Mouse (Mus musculus): Measurements from ENCODE around the gene 1700016K19Rik.

1700016K19Rik gene

DNA sequence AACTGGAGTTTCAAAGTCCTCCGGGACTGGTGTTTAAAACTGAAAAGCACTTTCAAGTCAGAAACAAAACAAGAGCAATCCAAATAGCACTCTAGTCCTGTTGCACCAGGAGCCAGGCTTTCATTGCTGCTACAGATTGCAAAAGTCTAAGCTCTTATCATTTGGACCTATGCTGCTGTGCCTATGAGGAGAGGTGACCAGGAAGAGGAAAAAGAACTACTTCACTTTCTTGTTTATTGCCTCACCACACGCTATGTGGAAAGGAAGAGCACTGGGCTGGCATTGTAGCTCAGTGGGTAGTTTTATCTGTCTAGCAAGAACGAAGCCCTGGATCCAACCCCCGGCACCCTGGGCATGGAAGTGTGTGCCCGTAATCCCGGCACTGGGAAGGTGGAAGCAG lies 33.6 kb downstream of the 1700016K19Rik start:
- DNase-seq (ENCODE audit: low spot score in 2 of 2), result no peak

DNA sequence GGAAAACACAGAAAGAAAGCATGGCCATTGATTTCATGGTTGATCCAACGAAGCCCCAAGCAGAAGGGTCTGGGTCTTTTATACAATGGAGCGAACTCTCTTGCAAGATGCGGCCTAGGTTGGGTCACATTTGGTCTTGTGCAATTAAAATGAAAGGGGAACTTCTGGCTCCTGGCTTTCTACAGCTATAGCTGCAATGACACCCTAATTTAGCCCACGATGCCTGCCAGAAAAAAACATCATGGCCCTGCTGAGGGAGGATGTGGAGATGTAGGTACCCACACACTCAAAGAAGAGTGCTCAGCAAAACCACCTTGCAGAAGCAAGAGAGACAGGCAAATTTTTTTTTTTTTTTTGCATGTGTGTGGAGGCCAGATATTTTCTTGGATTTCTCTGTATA lies 34.1 kb downstream of the 1700016K19Rik start:
- DNase-seq (ENCODE audit: low spot score in 2 of 2), result no peak

DNA sequence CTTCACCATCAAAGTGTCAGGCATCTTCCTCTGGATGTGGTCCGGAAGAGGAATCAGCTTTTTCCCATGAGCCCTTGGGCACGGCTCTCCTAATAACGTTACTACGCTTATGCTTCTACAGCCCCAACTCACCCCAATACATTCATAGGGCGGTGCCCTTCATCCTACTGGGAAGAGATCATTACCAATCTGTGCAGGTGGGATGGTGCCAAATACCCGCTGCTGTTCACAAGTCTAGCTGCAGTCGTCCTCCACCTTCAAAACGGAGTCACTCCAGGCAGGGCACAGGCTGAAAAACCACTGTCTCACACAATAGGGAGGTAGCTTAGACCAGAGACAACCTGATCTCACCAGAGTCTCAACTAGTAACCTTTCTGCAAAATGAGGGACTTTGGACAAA lies 35.5 kb downstream of the 1700016K19Rik start:
- DNase-seq (ENCODE audit: low spot score in 2 of 2), result no peak

DNA sequence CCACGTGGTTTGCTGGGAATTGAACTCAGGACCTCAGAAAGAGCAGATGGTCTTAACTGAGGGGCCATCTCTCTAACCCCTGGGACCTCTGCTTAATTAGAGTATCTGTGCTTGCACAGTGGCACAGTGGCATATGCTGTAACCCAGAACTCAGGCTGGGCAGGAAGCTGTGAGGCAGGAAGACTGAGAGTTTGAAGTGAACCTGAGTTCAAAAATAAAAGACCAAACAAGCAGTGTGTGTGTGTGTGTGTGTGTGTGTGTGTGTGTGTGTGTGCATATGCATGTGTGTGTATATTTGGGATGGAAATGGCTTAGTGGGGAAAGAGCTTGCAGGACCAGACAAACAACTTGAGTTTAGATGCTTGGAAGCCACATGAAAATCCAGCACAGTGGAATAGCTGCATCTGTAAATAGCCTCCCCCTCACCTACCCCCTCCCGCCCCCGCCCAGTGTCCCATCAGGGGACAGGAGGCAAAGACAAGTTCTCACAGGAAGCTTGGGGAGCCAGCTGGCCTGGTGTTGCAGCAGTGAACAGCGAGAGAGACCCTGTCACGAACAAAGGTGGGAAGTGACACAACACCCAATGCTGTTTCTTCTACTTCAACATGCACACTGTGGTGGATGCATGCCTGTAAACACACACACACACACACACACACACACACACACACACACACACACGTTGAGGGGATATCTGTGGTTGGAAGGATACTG lies 38.0 kb downstream of the 1700016K19Rik start:
- no peak for DNase-seq (ENCODE audit: low spot score in 2 of 2)

DNA sequence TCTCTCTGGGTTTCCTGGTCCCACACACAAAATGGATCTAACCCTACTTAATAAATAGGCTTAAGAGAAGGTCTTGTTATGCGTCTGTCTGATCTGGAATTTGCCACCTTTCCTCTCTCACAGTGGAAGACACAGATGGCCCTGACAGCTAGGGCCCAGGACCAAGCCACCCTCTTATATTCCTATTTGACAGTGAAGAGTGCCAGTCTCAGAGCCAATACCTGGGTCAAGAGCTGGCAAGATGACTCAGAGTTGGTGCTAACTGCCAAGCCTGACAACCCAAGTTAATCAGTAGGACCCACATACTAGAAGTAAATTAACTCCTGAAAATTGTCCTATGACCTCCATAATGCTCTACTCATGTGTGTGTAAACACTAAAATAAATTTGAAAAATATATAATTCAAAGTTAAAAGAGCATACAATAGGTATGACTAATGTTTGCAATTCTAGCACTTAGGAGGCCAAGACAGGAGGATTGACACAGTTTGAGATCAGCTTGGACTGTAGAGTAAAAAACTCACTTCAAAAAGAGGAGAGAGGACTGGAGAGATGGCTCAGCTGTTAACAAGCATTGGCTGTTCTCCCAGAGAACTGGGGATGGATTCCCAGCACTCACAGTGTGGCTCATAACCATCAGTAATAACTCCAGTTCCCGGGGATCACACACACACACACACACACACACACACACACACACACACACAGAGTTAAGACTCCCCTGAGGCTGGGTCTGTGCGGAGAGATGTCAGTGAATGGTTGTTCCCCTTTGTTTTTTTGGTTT lies 39.8 kb downstream of the 1700016K19Rik start:
- no peak for DNase-seq (ENCODE audit: low spot score in 2 of 2)

DNA sequence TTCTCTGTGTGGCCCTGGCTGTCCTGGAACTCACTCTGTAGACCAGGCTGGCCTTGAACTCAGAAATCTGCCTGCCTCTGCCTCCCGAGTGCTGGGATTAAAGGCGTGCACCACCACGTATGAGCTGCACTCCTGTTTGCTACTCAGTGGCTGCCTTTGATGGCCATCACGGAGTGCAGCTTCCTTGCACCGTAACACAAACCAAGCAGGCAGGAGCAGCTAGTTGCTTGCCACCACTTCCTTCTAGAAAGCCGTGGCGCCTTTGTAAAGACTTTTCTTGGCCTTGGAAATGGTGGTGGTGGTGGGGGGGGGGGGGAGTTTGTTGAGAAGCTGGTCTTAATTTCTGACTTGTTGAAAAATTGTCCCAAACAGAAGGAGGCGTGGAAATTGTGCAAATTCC lies 40.4 kb downstream of the 1700016K19Rik start:
- DNase-seq (ENCODE audit: low spot score in 2 of 2), result no peak

DNA sequence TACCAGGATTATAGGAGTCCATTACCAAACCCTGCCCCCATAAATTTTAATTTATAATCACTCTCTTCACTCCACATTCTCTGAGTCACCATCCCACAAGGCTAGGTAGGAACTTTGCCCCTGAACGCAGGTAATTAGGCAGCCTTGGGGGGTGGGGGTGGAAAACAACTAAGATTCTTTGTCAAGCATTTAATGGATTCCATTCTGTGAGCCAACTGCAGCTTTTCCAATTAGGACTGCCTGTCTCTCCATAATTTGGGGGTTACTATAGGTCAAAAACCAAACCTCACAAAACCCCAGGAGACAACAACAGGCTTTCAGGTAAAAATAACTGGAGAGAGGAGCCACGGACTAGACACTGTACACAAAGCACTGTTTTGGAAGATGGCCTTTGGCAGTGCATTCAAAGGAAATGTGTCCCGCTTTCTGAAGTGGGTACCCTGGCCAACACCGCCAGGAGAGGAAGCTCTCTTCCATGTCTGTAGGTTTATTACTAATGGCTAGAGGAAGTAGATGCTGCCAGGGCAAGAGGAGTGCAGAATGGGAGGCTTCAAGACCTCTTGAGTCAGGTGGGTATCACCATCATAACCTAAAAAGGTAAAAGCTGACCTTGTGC lies 41.2 kb downstream of the 1700016K19Rik start:
- no peak for DNase-seq (ENCODE audit: low spot score in 2 of 2)

DNA sequence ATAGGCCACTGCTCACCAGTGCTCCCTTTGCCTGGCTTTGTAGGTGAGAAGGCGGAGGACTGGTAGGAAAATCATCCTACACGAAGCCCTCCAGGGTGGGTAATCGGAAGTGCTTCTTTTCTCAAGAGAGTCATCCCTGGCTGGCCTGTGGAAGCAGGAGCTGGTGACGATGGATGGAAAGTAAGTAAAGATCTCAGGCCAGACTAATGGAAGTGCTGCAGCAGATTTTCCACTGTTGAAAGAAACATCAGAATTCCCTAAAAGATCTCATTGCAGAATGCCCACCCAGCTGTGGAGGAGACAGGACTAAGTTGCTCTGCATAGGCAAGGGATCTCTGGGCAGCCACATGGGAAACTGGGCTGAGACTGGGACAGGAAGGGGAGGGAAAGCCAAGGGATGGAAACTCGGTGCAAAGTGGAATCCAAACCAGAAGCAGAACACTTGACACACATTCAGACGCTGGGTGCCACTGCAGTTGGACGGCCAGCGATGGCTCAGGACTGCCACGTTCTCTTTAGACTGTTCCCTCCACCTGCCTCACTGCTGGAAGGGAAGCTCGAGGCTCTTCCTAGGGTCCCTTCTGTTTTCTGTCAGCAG lies 42.4 kb downstream of the 1700016K19Rik start:
- no peak for DNase-seq (ENCODE audit: low spot score in 2 of 2)

DNA sequence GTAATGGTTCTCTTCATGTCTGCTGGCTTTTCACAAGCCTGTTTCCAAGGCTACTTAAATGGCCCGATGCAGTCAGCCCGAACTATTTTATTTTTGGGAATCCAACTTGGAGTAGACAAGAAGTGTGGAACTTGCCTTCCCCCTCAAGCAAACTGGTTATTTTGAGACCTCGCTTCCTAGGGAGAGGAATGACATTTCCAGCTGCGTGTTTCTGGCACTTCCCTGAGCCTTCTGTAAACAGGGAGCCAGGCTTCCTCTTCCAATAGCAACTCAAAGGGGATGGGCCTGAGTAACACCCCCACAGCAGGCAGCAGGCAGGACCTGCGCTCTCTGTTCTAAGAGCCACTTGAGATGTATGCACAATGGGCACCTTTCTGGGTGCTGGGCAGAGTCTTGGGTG lies 43.2 kb downstream of the 1700016K19Rik start:
- DNase-seq (ENCODE audit: low spot score in 2 of 2), result no peak

DNA sequence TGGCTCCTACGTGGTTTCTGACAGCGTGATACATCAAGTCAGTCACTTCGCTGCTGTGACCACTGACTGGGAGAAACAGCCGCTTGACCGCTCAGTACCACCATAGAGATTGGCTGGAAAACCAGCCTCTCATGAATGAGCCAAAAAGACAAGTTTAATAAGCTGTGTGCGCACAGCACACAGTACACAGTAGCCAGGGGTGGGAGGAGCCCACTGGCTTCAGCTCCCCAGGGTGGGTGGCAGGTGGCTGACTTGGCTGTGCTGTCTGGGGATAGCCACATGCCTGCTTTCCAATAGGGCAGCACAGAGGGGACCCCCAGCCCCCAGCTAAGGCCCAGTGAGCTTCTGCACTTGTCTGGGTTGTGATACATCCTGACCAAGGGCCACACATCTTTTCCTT lies 44.8 kb downstream of the 1700016K19Rik start:
- no peak for DNase-seq (ENCODE audit: low spot score in 2 of 2)

DNA sequence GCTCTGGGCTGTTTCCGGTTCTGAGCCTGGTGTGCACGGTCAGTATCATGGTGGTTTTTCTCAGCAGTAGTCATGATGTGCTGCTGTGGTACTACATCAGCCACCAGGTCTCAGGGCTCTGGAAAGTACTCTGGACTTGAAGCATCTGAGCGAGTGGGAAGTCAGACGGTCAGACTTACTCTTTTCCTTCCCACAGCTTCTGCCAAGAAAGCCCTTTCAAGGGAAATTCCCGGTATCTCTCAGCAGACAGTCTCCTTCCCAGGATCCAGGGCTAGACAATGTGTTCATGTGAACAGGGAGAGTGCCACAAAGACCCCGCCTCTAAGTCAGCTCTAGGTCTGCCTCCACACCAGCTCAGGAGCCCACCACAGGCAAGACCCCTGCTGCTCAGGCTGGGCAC lies 45.7 kb downstream of the 1700016K19Rik start:
- DNase-seq (ENCODE audit: low spot score in 2 of 2), result no peak

DNA sequence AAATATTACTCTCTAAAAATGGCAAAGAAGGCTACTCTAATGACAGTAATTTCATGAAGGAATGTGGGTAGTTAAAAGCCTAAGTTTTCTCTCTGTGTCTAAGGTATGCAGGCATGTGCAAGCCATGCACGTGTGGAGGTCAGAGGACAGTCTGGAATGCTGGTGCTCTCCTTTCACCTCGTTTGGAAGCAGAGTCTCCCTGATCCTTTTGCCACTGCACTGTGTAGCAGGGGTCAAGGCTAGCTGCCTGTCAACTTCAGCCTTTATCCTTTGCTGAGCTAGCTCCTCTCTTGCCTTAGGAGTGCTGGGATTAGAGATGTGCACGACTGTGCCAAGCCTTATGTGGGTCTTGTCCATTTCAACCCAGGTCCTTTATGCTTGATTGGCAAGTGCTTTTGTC lies 50.8 kb downstream of the 1700016K19Rik start:
- DNase-seq (ENCODE audit: low spot score in 2 of 2), result no peak

DNA sequence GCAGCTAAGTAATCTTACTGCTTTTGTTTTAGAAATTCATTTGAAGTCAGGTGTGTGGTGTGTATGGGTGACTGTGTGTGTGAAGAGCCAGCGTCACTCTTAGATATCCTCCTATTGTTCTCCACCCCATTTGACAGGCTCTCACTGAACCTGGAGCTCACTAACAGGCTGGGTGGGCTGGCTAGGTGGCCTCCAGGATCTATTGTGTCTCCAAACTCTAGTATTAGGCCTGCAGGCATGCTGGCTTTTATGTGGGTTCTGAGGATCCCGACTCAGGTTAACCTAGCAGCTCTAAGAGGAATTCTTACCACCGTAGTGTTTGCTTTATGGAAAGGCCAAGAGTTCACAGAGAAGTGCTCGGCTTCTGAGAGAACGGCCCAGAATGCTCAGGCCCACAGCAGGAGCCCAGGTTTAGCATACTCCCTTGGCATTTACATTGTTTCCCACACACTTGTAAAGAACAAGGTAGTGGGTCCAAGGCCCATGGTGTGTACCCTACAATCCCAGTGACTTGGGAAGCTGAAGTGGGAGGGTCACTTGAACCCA lies 51.3 kb downstream of the 1700016K19Rik start:
- DNase-seq (ENCODE audit: low spot score in 2 of 2), result no peak

DNA sequence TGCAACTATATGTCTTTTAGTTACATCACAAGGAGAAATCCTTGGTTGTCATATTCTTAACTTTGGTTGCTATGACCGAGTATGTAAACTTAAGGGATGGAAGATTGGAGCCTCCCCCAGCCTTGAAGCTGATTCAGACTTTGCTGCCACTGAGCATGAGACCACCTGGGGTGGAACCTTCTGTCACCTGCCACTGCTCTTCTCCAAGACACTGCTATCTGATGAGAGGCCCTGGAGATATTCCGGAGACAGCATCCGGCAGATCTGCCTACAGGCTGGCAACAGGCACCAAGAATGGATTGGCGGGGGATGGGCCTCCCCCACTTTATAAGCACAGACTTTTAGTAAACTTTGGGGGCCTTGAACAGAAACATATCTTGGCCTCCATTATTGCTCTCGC lies 52.8 kb downstream of the 1700016K19Rik start:
- no peak for DNase-seq (ENCODE audit: low spot score in 2 of 2)
